Mouse (Mus musculus) liver, embryonic 16.5 days (tissue): ENCODE data around the gene Rnf138rt1. TPM values are rescaled to one million over a fixed set of nuclear protein-coding genes. Genes with fewer than 3 reads are reported as not detected.

Source experiments
- ATAC-seq: fragments of 200-750 bp; cut with Nextera tagmentation; 2 replicates; pipeline ENCODE4 v1.8.0; 2017; ENCODE audit warnings: low read depth, mild to moderate bottlenecking, moderate number of reproducible peaks, moderate library complexity
- H3K27ac ChIP-seq: fragments of 300-500 bp; sonication (generic); 2 replicates; pipeline ENCODE4 v1.5.1; 2014; ENCODE audit warnings: mild to moderate bottlenecking, low read length
- H3K27me3 ChIP-seq: fragments of 300-500 bp; sonication (generic); 2 replicates; pipeline ENCODE4 v1.6.1; 2014; ENCODE audit warnings: low read depth, low read length, mixed read lengths; ENCODE audit not compliant: control insufficient read depth, insufficient read depth
- H3K36me3 ChIP-seq: fragments of 300-500 bp; sonication (generic); 2 replicates; pipeline ENCODE4 v1.6.1; 2014; ENCODE audit warnings: mild to moderate bottlenecking; ENCODE audit not compliant: control insufficient read depth, insufficient read depth
- H3K4me1 ChIP-seq: fragments of 300-500 bp; sonication (generic); 2 replicates; pipeline ENCODE4 v1.6.1; 2014; ENCODE audit warnings: low read depth, low read length, mixed read lengths; ENCODE audit not compliant: control insufficient read depth
- H3K4me2 ChIP-seq: fragments of 300-500 bp; sonication (generic); 2 replicates; pipeline ENCODE4 v1.6.1; 2014; ENCODE audit warnings: low read depth, low read length, mixed read lengths
- H3K4me3 ChIP-seq: fragments of 300-500 bp; sonication (generic); 2 replicates; pipeline ENCODE4 v1.5.1; 2014; ENCODE audit warnings: low read depth, mild to moderate bottlenecking, low read length
- H3K9ac ChIP-seq: fragments of 300-500 bp; sonication (generic); 2 replicates; pipeline ENCODE4 v1.6.1; 2014; ENCODE audit warnings: low read depth, low read length
- H3K9me3 ChIP-seq: fragments of 300-500 bp; sonication (generic); replicated peaks from 2 replicates; pipeline ENCODE4 v1.6.1; 2016; ENCODE audit warnings: low read length; ENCODE audit not compliant: control insufficient read depth
- WGBS: fragments of 180-500 bp; shearing (Covaris S2); extraction: QIAGEN DNeasy Blood & Tissue Kit; methylation state at CpG from one replicate; pipeline ENCODE4 v1.1.7; 2014; ENCODE audit not compliant: insufficient replicate concordance; 5-methylcytosine and 5-hydroxymethylcytosine counted together
- polyA plus RNA-seq: library from polyadenylated mRNA; unstranded; fragments of >200 nt; fragmentation: Nextera tagmentation; extraction: Ambion mirVana; gene quantifications from 2 replicates; pipeline ENCODE4 v1.2.1, GENCODE M21; 2015

Gene Rnf138rt1
- 0.07 TPM in 1 of 2 replicates, not detected in the other for polyA plus RNA-seq

DNA sequence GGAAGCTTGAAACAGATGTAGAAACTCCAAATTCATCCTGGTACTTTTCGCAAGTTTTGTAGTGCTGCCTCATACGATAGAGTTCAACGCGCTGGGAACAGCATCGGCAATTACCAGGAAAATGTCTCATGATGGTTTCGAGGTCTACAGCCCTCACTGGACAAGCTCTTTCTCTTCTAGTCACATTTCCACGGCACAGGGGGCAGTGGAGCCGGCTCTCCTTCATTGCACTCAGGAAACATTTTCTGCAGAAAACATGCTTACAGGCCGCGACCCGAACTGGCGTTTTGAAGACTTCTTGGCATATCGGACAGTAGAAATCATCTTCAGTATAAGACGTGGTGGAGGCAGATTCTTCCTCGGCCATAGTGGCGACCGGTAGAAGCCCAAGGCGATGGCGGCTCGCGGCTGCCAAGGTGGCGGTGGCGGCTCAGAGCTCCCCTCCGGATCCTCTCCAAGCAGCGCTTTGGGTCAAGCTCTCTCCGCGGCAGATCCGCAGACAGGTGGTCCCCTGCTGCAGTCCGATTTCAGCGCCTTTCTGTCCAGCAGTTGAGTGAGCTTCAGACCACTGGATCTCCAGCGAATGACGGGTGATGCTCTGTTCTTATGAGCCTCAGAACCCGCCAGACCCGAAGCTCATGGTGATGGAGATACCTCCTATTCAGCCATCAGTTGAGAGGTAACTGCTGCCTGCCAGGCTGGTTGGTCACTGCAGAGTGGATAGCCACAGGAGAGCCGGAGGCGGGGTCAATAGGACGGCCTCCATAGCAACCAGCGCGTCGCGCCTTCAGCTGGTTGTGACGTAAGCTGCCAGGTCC, at the start of gene Rnf138rt1:
Gene Rnf138rt1 (minus strand): TSS at position 713 of the 818 bp plus-strand sequence.
- Histone ChIP-seq H3K4me3 (peak within 1 kb of the TSS; percentile 36), H3K9me3 (no peaks in the 10 kb centered on the region), H3K27ac (no peak within 1 kb of the TSS), H3K4me1 (no peaks in the 10 kb centered on the region), H3K9ac (no peak within 1 kb of the TSS), H3K4me2 (peak within 1 kb of the TSS; percentile 52), H3K27me3 (peaks cover 7% of the 10 kb centered on the region), H3K36me3 (no peaks in the 10 kb centered on the region)
- peak; percentile 30; the same call in 1 of the 2 replicates for ATAC-seq
- 22% methylated on average over 42 of the region's 42 CpGs for WGBS

DNA sequence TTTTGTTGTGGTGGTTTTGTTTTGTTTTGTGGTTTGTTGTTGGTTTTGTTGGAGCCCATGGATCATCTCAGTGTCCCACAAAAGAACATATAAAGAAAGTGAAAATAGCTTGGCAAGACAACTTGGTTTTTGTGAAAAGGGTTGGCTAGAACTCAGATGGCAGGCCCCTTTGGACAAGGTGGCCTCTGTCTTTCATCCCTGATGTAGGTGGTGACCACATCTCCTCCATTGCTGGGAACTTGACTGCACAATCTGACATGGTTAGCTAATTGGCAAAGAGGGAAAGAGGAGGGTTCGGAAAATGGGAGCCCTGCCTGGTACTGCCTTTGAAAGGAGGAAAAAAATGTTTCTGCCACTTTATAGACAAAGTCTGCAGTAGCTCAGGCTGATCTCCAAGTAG, 46.1 kb upstream of the Rnf138rt1 start:
- H3K36me3 ChIP-seq = no peaks in the 10 kb centered on the region

DNA sequence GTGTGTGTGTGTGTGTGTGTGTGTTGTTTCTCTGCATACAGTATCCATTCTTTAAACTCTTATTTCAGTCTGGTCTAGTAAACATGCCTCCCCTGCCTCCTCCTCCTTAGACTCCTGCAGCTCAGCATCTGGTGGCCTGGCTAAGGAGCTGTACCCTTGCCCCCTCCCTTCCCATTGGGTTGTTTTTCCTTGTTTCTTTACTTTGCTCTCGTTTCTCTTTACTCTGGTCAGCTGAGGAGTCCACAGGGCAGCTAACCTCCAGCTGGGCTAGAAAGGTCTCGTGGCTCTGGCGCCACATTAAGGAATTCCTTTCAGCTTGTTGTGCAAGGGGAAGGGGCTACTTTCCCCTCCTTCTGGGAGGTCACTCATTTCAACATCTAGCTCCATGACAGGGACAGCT, 5.2 kb upstream of the Rnf138rt1 start:
- Histone ChIP-seq H3K36me3 (no peaks in the 10 kb centered on the region), H3K27ac (no peak overlapping the region), H3K4me3 (no peak overlapping the region), H3K9ac (no peak overlapping the region), H3K27me3 (no peaks in the 10 kb centered on the region; the same call in 1 of the 2 replicates), H3K9me3 (no peaks in the 10 kb centered on the region), H3K4me2 (no peak overlapping the region), H3K4me1 (no peaks in the 10 kb centered on the region)
- WGBS = 37% methylated on average over 3 of the region's 3 CpGs
- ATAC-seq = no peak

More for the DNA sequence above, 46.1 kb upstream of the Rnf138rt1 start:
- WGBS = 47% methylated on average over 1 of the region's 1 CpGs
- H3K9ac ChIP-seq = no peak overlapping the region
- no peaks in the 10 kb centered on the region for H3K27me3 ChIP-seq
- no peaks in the 10 kb centered on the region for H3K9me3 ChIP-seq
- H3K4me2 ChIP-seq = no peak overlapping the region
- H3K27ac ChIP-seq = no peak overlapping the region
- no peak for ATAC-seq
- H3K4me3 ChIP-seq = no peak overlapping the region
- no peaks in the 10 kb centered on the region for H3K4me1 ChIP-seq

DNA sequence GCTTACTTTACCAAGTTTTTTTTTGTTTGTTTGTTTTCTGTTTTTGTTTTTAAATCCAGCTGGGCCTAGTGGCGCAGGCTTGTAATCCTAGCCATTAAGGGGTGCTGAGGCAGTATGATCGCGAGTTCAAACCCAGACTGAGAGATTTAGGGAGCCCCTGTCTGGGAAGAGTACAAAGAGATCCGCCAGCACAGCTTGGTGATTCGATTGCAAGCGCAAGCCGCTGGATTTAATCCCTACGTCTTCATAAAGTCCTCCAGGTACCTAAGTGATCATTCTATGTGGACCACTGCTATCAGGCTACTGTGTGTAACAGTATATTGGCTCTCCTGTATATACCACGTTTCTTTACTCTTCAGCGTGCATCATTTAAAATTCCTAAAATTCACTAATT, 303 bp upstream of the Rnf138rt1 start:
- no peaks in the 10 kb centered on the region for H3K4me1 ChIP-seq
- WGBS = 28% methylated on average over 10 of the region's 10 CpGs
- no peak for ATAC-seq
- H3K4me2 ChIP-seq = no peak overlapping the region
- peaks cover 7% of the 10 kb centered on the region for H3K27me3 ChIP-seq
- H3K9ac ChIP-seq = no peak overlapping the region
- no peaks in the 10 kb centered on the region for H3K36me3 ChIP-seq
- H3K4me3 ChIP-seq = no peak overlapping the region; the same call in 1 of the 2 replicates
- no peaks in the 10 kb centered on the region for H3K9me3 ChIP-seq
- no peak overlapping the region for H3K27ac ChIP-seq

DNA sequence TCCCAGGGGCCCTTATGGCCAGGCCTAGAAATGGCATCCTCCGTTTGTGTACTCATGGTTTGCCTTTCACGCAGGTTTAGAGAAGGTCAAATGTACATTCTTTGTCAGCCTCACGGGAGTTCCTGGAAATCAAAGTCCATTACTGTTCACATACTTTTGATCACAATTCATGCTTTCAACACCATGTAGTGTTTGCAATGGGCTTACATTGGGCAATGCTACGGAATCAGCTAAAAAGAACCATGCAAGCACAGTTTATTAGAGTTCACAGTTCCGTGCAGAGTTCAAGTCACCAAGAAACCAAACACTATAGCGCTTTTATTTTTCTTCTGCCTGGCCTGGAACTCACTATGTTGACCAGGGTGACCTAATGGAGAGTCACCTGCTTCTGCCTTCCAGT, 15.1 kb downstream of the Rnf138rt1 start:
- no peak overlapping the region for H3K4me3 ChIP-seq
- 63% methylated on average over 6 of the region's 6 CpGs for WGBS
- no peaks in the 10 kb centered on the region for H3K36me3 ChIP-seq
- no peak overlapping the region for H3K27ac ChIP-seq
- no peaks in the 10 kb centered on the region; the same call in 1 of the 2 replicates for H3K27me3 ChIP-seq
- H3K9me3 ChIP-seq = no peaks in the 10 kb centered on the region
- no peak overlapping the region for H3K4me2 ChIP-seq
- ATAC-seq = peak; percentile 76
- no peak overlapping the region for H3K9ac ChIP-seq
- no peaks in the 10 kb centered on the region for H3K4me1 ChIP-seq

DNA sequence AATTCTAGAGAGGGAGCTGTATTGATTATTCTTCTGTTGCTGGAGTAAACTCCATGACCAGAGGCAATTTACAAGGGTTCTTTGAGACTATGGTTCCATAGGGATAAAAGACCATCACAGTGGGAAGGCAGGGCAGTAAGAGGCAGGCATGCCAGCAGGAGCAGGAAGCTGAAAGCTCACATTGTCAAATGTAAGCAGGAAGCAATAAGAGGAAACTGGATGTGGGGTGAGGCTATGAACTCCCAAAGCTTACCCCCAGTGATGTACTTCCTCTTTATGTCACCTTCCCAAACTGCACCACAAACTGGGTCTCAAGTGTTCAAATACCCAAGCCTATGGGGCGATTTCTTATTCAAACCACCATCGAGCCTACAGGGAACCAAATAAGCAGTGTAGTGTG, 17.2 kb downstream of the Rnf138rt1 start:
- H3K36me3 ChIP-seq = no peaks in the 10 kb centered on the region
- no peak overlapping the region for H3K4me2 ChIP-seq
- no peak overlapping the region for H3K27ac ChIP-seq
- no peaks in the 10 kb centered on the region for H3K4me1 ChIP-seq
- no peak overlapping the region for H3K9ac ChIP-seq
- no peak overlapping the region for H3K4me3 ChIP-seq
- WGBS = 38% methylated on average over 2 of the region's 2 CpGs
- no peaks in the 10 kb centered on the region for H3K9me3 ChIP-seq
- ATAC-seq = no peak
- no peaks in the 10 kb centered on the region for H3K27me3 ChIP-seq

DNA sequence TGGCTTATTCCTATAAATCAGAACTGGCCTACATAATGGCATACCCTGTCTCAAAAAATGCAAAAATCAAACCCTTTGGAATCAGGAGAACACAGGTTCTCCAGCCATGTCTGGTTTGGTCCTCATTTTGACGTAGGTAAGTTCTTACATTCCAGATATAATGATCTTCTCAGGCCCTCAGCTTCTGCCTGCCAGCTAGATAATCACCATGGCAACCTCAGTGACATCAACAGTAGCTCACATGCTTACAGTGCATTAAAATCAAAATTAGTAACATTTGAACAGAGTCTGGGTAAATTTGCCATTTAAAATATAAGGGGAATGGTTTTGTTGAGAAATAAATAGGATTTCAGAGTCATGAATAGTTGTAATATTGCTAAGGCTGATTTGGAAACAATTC, 22.2 kb downstream of the Rnf138rt1 start:
- ATAC-seq = no peak
- Histone ChIP-seq H3K36me3 (no peaks in the 10 kb centered on the region), H3K4me2 (no peak overlapping the region), H3K27ac (no peak overlapping the region), H3K4me3 (no peak overlapping the region), H3K27me3 (no peaks in the 10 kb centered on the region), H3K4me1 (no peaks in the 10 kb centered on the region), H3K9me3 (no peaks in the 10 kb centered on the region), H3K9ac (no peak overlapping the region)
- 41% methylated on average over 1 of the region's 1 CpGs for WGBS

DNA sequence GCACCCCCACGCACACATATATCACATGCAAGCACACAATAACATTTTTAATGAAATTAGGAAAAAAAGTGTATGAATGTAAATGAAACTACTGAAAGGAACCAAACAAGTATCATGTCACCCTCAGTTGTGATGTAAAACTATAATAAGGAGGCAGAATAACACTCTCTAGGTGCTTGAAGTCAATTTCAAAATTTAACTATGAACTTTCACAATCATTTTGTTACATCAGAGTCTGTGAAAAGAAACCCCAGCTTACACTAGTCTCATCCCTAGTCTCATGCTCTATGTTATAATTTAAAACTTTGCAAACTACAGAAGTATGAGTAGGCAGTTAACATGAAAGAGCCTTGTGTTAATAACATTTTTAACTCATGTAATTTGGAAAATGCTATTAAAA, 27.0 kb downstream of the Rnf138rt1 start:
- Histone ChIP-seq H3K27ac (no peak overlapping the region), H3K36me3 (no peaks in the 10 kb centered on the region), H3K27me3 (no peaks in the 10 kb centered on the region), H3K4me3 (no peak overlapping the region), H3K9ac (no peak overlapping the region), H3K4me1 (no peaks in the 10 kb centered on the region), H3K9me3 (no peaks in the 10 kb centered on the region), H3K4me2 (no peak overlapping the region)
- no peak for ATAC-seq
- 57% methylated on average over 1 of the region's 1 CpGs for WGBS

DNA sequence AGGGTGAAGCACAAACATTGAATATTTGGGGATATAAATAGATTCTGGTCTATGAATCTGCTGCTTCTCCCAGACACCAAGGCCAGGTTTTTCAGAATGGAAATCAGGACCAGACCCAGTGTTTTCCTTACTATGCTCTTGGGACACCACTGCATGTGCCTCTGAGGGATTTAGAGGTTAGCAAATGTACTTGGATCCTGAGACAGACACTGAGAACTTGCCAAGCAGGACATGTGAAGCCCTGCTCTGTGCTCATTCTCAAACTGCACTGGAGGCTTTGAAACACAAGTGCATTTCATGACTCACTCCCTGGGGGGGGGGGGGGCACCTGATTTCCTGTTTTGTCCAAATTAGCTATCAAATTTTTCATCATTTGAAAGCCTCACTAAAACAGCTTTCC, 37.5 kb downstream of the Rnf138rt1 start:
- Histone ChIP-seq H3K9me3 (no peaks in the 10 kb centered on the region), H3K4me3 (no peak overlapping the region), H3K4me1 (no peaks in the 10 kb centered on the region), H3K9ac (no peak overlapping the region), H3K36me3 (no peaks in the 10 kb centered on the region), H3K27ac (no peak overlapping the region), H3K4me2 (no peak overlapping the region), H3K27me3 (no peaks in the 10 kb centered on the region)
- ATAC-seq = no peak
